Mouse (Mus musculus) intestine, embryonic 16.5 days (tissue): ENCODE results near the gene Sigirr. TPM values are rescaled to one million over a fixed set of nuclear protein-coding genes. Genes with fewer than 3 reads are reported as not detected.
A peak's percentile ranks its signal among the peaks of the same experiment; 100 is the strongest.

Experiments used
- ATAC-seq: fragments of 200-750 bp; cut with Nextera tagmentation; 2 replicates; pipeline ENCODE4 v1.8.0; 2017; ENCODE audit warnings: moderate TSS enrichment, moderate library complexity
- H3K27ac ChIP-seq: fragments of 300-500 bp; sonication (generic); 2 replicates; pipeline ENCODE4 v1.5.1; 2014; ENCODE audit warnings: mild to moderate bottlenecking, low read length
- H3K27me3 ChIP-seq: fragments of 300-500 bp; sonication (generic); replicated peaks from 2 replicates; pipeline ENCODE4 v1.6.1; 2014; ENCODE audit warnings: low read length, control low read depth, mixed read lengths; ENCODE audit not compliant: control insufficient read depth, insufficient read depth
- H3K36me3 ChIP-seq: fragments of 300-500 bp; sonication (generic); 2 replicates; pipeline ENCODE4 v1.6.1; 2014; ENCODE audit warnings: low read length, control low read depth; ENCODE audit not compliant: control insufficient read depth, insufficient read depth
- H3K4me1 ChIP-seq: fragments of 300-500 bp; sonication (generic); 2 replicates; pipeline ENCODE4 v1.6.1; 2014; ENCODE audit warnings: low read length, control low read depth, mixed read lengths; ENCODE audit not compliant: control insufficient read depth, insufficient read depth
- H3K4me2 ChIP-seq: fragments of 300-500 bp; sonication (generic); 2 replicates; pipeline ENCODE4 v1.6.1; 2014; ENCODE audit warnings: low read depth, low read length, control low read depth
- H3K4me3 ChIP-seq: fragments of 300-500 bp; sonication (generic); 2 replicates; pipeline ENCODE4 v1.5.1; 2014; ENCODE audit warnings: mild to moderate bottlenecking, low read length
- H3K9ac ChIP-seq: fragments of 300-500 bp; sonication (generic); 2 replicates; pipeline ENCODE4 v1.6.1; 2014; ENCODE audit warnings: low read depth, low read length
- H3K9me3 ChIP-seq: fragments of 300-500 bp; sonication (generic); 2 replicates; pipeline ENCODE4 v1.6.1; 2016; ENCODE audit warnings: low read length, control low read depth; ENCODE audit not compliant: control insufficient read depth
- WGBS: fragments of 180-500 bp; shearing (Covaris S2); extraction: QIAGEN DNeasy Blood & Tissue Kit; methylation state at CpG from one replicate; pipeline ENCODE4 v1.1.7; 2014; 5-methylcytosine and 5-hydroxymethylcytosine counted together
- polyA plus RNA-seq: library from polyadenylated mRNA; unstranded; fragments of >200 nt; fragmentation: Nextera tagmentation; extraction: Ambion mirVana; gene quantifications from 2 replicates; pipeline ENCODE4 v1.2.1, GENCODE M21; 2015

Sigirr gene
- polyA plus RNA-seq, 1 experiment from 2014 or later = 29.4 TPM

GRCm38 (mm10) chr7:141090228-141090627, 10.1 kb downstream of the Sigirr start:
- Histone ChIP-seq H3K4me2 (no peak overlapping the region), H3K4me1 (peaks cover 29% of the 10 kb centered on the region), H3K9me3 (no peaks in the 10 kb centered on the region), H3K27ac (no peak overlapping the region), H3K9ac (no peak overlapping the region), H3K27me3 (peaks cover 9% of the 10 kb centered on the region; the same call in 1 of the 2 replicates), H3K36me3 (no peaks in the 10 kb centered on the region), H3K4me3 (no peak overlapping the region)
- ATAC-seq = no peak
- 51% methylated on average over 8 of the region's 8 CpGs for WGBS

DNA sequence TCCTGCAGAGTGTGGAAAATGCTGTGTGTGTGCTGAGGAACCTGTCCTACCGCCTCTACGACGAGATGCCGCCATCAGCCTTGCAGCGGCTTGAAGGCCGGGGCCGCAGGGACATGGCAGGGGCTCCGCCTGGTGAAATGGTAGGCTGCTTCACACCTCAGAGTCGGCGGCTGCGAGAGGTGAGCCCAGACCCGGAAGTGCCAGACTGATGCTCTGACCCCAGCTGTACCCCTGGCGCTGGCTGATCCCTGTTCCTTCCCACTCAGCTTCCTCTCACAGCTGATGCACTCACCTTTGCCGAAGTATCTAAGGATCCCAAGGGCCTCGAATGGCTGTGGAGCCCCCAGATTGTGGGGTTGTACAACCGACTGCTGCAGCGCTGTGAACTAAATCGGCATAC, 11.9 kb downstream of the Sigirr start:
- ATAC-seq = no peak
- peaks cover 9% of the 10 kb centered on the region; the same call in 1 of the 2 replicates for H3K27me3 ChIP-seq
- H3K9ac ChIP-seq = 0 out of 2 replicates have a peak overlapping the region, but pooled peaks have one; percentile 20
- H3K36me3 ChIP-seq = no peaks in the 10 kb centered on the region
- no peaks in the 10 kb centered on the region for H3K9me3 ChIP-seq
- no peak overlapping the region for H3K4me3 ChIP-seq
- H3K4me2 ChIP-seq = no peak overlapping the region
- no peak overlapping the region for H3K27ac ChIP-seq
- H3K4me1 ChIP-seq = peaks cover 21% of the 10 kb centered on the region
- WGBS = 17% methylated on average over 18 of the region's 18 CpGs

DNA sequence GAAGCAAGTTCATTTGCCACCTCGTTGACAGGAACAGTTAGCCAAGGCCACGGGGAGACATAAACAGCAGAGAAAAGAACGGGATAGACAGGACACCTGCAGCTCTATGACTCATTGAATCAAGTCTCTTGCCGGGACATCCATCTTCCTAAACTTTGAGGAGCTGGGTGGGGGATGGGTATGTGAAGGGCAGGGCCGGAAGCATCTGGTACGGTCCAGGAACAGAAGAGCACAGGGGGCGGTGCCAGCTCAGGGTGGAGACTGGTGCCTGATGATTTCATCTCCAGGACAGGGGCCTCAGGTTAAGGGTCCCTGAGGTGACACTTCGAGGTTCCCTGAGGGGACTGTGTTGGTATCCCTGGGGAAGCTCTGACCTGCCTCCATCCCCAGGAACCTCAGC, 12.5 kb downstream of the Sigirr start:
- Histone ChIP-seq H3K4me3 (no peak overlapping the region), H3K36me3 (no peaks in the 10 kb centered on the region), H3K27ac (no peak overlapping the region), H3K4me2 (no peak overlapping the region), H3K4me1 (peaks cover 21% of the 10 kb centered on the region), H3K9me3 (no peaks in the 10 kb centered on the region), H3K27me3 (peaks cover 9% of the 10 kb centered on the region; the same call in 1 of the 2 replicates), H3K9ac (no peak overlapping the region)
- 29% methylated on average over 8 of the region's 8 CpGs for WGBS
- no peak for ATAC-seq

DNA sequence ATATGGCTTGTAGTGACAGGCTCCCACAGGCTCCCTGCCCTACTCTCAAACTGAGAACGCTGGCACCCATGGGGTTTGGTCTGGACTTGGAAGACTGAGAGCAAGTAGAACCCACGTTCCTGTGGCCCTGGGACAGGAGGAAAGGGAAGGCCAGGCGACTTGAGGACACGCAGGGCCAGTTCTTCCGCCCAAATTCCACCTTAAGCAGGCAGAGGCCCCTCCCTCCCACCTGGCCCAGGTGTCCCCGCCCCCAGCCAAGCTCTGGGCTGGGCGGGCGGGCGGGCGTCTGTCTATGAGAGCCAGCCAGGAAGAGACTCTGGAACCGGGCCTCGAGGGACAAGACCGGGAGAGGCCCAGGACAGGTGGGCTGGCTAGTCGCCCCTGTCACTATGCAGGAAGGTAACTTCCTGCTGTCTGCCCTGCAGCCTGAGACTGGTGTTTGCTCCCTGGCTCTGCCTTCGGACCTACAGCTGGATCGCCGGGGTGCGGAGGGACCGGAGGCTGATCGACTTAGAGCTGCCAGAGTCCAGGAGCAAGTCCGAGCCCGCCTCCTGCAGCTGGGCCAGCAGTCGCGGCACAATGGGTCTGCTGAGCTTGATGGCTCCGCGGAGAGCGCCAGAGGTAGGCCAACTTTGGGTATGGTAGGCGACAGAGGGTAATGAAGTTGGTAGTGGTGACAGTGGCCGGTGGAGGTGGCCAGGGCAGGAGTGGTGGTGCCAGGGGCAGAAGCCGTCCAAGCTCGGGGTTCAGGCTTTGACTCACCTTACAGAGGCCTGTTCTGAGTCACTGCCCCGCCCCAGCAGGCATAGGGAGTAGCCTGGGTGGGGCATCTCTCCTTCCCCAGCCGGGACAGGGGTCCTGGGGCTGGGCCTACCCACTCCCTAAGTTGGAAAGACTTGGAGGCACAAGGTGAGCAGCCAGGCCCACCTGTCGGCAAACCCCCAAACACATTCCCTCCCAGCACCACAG, 20.6 kb downstream of the Sigirr start:
- Histone ChIP-seq H3K9ac (peak overlapping the region; percentile 79), H3K9me3 (no peaks in the 10 kb centered on the region), H3K27ac (peak overlapping the region; percentile 75)

DNA sequence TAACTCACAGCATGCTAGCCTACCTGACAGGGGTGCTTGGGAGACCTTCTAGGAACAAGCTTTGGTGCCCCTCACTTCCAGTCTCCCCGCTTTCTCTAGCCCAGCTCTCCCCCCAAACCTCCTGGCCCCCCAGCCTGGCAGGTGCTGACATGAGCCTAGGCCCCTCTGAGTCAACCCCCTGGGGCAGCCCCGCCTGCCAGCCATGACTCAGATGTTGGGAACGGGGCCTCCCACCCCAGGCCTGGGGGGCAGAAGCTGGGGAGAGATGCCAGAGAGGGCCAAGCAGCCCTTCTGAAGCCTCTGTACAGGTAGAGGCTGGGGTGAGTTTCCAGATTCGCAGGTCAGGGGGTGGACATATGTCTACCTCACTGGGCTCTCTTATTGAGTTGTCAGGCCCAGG, 21.5 kb downstream of the Sigirr start:
- Histone ChIP-seq H3K4me3 (no peak overlapping the region), H3K9ac (no peak overlapping the region), H3K9me3 (no peaks in the 10 kb centered on the region), H3K27me3 (no peaks in the 10 kb centered on the region), H3K36me3 (no peaks in the 10 kb centered on the region), H3K27ac (peak overlapping the region; percentile 75; the same call in 1 of the 2 replicates), H3K4me1 (peaks cover 4% of the 10 kb centered on the region; the same call in 1 of the 2 replicates), H3K4me2 (no peak overlapping the region; the same call in 1 of the 2 replicates)
- WGBS = 81% methylated on average over 4 of the region's 4 CpGs
- 0 out of 2 replicates have a peak, but pooled peaks have one; percentile 0 for ATAC-seq

More for the DNA sequence above, 20.6 kb downstream of the Sigirr start:
- H3K27me3 ChIP-seq = no peaks in the 10 kb centered on the region
- H3K4me3 ChIP-seq = peak overlapping the region; percentile 59
- H3K4me2 ChIP-seq = peak overlapping the region; percentile 48
- H3K4me1 ChIP-seq = peaks cover 4% of the 10 kb centered on the region; the same call in 1 of the 2 replicates
- peak; percentile 95 for ATAC-seq
- WGBS = 18% methylated on average over 34 of the region's 34 CpGs
- H3K36me3 ChIP-seq = no peaks in the 10 kb centered on the region

GRCm38 (mm10) chr7:141077841-141078240, 22.5 kb downstream of the Sigirr start, which contains the start of gene Pkp3:
Pkp3 (plus strand) TSS chr7:141078218.
- H3K27ac ChIP-seq = 0 out of 2 replicates have a peak within 1 kb of the TSS, but pooled peaks have one; percentile 75
- no peak within 1 kb of the TSS for H3K4me2 ChIP-seq
- ATAC-seq = no peak

GRCm38 (mm10) chr7:141073782-141074181, 26.6 kb downstream of the Sigirr start:
- Histone ChIP-seq H3K4me1 (peaks cover 8% of the 10 kb centered on the region), H3K9ac (no peak overlapping the region), H3K27ac (no peak overlapping the region), H3K4me3 (no peak overlapping the region), H3K4me2 (no peak overlapping the region), H3K36me3 (no peaks in the 10 kb centered on the region), H3K27me3 (peaks cover 12% of the 10 kb centered on the region), H3K9me3 (no peaks in the 10 kb centered on the region)
- 84% methylated on average over 4 of the region's 4 CpGs for WGBS
- ATAC-seq = no peak

More at GRCm38 (mm10) chr7:141077841-141078240, 22.5 kb downstream of the Sigirr start, which contains the start of gene Pkp3:
- no peaks in the 10 kb centered on the region for H3K9me3 ChIP-seq
- no peak within 1 kb of the TSS for H3K9ac ChIP-seq
- 91% methylated on average over 15 of the region's 15 CpGs for WGBS
- H3K36me3 ChIP-seq = no peaks in the 10 kb centered on the region
- no peaks in the 10 kb centered on the region for H3K27me3 ChIP-seq
- H3K4me3 ChIP-seq = no peak within 1 kb of the TSS
- peaks cover 4% of the 10 kb centered on the region; the same call in 1 of the 2 replicates for H3K4me1 ChIP-seq

DNA sequence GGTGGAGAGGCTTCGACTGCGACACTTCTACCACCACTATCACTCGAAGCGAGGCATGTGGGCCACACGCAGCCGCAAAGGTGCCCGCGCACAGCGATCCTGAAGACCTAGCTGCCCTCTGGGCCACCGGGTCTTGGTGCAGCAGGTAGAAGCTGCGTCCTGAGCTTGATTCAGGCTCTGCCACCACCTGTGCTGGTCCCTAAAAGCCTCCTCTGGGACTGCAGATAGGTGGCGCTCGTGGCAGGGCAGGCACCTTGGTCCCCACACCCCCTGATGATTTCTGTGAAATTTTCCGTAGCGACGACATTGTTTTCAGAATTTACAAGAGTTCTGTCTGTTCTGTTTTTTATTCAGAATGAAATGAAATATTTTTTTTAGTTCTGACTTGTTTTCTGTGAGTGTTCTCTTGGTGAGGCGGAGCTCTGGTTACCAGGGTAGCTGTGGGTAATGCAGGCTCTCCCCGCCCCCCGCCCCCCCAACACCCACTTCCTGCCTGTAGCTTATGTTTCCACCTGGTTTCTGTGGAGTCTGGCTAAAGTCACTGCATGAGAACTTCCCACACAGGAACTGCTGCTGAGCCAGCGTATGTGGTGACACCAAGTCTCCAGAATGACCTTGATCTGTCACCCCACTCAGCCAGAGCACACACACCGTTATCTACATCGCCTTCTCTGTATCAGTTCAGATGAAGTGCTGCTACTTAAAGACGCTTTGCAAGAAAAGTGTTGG, 28.2 kb downstream of the Sigirr start:
- Histone ChIP-seq H3K27me3 (peaks cover 12% of the 10 kb centered on the region), H3K4me3 (no peak overlapping the region), H3K36me3 (no peaks in the 10 kb centered on the region), H3K4me1 (peaks cover 8% of the 10 kb centered on the region), H3K9me3 (no peaks in the 10 kb centered on the region), H3K4me2 (no peak overlapping the region), H3K9ac (no peak overlapping the region), H3K27ac (no peak overlapping the region)
- peak; percentile 26; the same call in 1 of the 2 replicates for ATAC-seq
- 28% methylated on average over 23 of the region's 23 CpGs for WGBS
